Mouse (Mus musculus) testis, adult 2 months (tissue): ENCODE data around the gene Repin1. TPM values are rescaled to one million over a fixed set of nuclear protein-coding genes. Genes with fewer than 3 reads are reported as not detected.

Experiments used
- H3K27ac ChIP-seq: fragments of 200-500 bp; 2 replicates; pipeline ENCODE4 v1.5.1; 2012; ENCODE audit warnings: low read depth, low read length; ENCODE audit not compliant: control insufficient read depth, insufficient read depth
- H3K27me3 ChIP-seq: fragments of 200-500 bp; 2 replicates; pipeline ENCODE4 v1.6.1; 2012; ENCODE audit warnings: mild to moderate bottlenecking, low read length, moderate library complexity; ENCODE audit not compliant: control insufficient read depth, insufficient read depth
- H3K36me3 ChIP-seq: fragments of 200-500 bp; 2 replicates; pipeline ENCODE4 v1.6.1; 2012; ENCODE audit warnings: mild to moderate bottlenecking, low read length; ENCODE audit not compliant: control insufficient read depth, insufficient read depth
- H3K4me1 ChIP-seq: fragments of 200-500 bp; 2 replicates; pipeline ENCODE4 v1.6.1; 2012; ENCODE audit warnings: low read length; ENCODE audit not compliant: control insufficient read depth, insufficient read depth
- H3K4me3 ChIP-seq: fragments of 200-500 bp; 2 replicates; pipeline ENCODE4 v1.5.1; 2012; ENCODE audit warnings: low read depth, mild to moderate bottlenecking, low read length, moderate library complexity, mixed read lengths; ENCODE audit not compliant: control insufficient read depth
- CTCF ChIP-seq: fragments of 200-500 bp; IDR thresholded peaks from 2 replicates; pipeline ENCODE4 v1.5.1; 2012; ENCODE audit warnings: low read depth, mild to moderate bottlenecking, inconsistent platforms, low read length, moderate library complexity; ENCODE audit not compliant: control insufficient read depth, insufficient read depth, insufficient replicate concordance
- POLR2A ChIP-seq: fragments of 200-500 bp; IDR thresholded peaks from 2 replicates; pipeline ENCODE4 v1.6.1; 2012; ENCODE audit warnings: low read depth, mild to moderate bottlenecking, inconsistent platforms, low read length, moderate library complexity; ENCODE audit not compliant: control insufficient read depth
- polyA plus RNA-seq: library from polyadenylated mRNA; depleted of rRNA; stranded (reverse); fragments of >200 nt; gene quantifications from 2 replicates; pipeline ENCODE4 v1.2.3, GENCODE M21; 2012

Gene Repin1
- polyA plus RNA-seq, 1 experiment, result 17.8 TPM

DNA sequence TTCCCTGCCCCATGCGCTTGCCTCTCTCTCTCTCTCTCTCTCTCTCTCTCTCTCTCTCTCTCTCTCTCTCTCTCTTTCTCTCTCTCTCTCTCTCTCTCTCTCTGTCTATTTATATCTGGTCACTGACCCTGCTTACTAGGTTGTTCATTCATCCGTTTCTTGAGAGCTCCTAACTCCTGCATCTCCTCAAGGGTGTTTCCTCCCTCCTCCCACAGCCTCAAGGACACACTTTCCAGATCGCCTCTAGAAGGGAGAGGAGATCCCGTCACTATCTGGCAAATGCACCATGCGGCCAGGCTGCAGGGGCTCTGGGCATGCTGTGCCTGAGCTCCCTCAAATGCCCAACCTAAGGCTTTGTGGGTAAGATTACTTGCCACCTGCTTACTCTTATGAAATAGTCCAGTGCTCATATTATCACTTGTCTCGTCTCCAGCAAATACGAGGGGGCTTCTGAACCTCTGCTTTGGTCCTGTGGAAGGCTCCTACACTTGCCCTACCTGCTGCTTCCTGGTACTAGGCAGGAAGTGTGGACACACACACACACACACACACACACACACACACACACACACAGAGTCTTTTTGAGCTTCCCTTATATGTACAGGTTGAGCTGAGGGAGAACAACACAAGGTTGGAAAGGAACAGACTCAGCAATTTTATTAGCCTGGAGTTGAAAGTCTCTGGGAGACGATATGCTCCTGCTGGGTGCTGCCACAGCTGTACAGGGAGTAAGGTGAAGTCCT, 24.4 kb upstream of the Repin1 start:
- Histone ChIP-seq H3K27me3 (no peaks in the 10 kb centered on the region), H3K4me1 (peaks cover 12% of the 10 kb centered on the region), H3K36me3 (no peaks in the 10 kb centered on the region), H3K4me3 (no peak overlapping the region), H3K27ac (no peak overlapping the region)
- TF ChIP-seq CTCF (no peak), POLR2A (no peak)

DNA sequence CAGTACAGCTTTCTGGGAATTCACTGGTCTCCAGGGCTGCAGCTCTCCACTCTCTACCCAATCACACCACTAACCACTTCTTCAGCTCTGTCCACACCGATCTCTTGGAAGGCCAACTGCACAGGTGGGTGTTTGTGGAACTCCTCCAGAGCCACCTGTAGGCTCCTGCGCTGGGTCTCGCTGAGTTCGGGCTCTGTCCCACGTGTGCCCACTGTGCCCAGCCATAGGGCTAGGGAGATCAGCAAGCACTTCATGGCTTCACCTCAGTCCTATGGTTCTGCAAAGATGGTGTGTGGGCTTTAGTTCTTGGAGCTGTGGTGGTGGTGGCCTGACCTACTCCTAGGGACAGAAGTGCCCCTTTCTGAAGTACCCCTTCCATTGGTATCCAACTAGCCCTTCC, 21.7 kb upstream of the Repin1 start:
- Histone ChIP-seq H3K4me3 (peak overlapping the region; percentile 48), H3K27me3 (no peaks in the 10 kb centered on the region), H3K27ac (peak overlapping the region; percentile 70), H3K4me1 (peaks cover 12% of the 10 kb centered on the region), H3K36me3 (no peaks in the 10 kb centered on the region)
- TF ChIP-seq CTCF (no peak), POLR2A (no peak)

- Histone ChIP-seq H3K4me3 (peak within 1 kb of the TSS; percentile 48), H3K27me3 (no peaks in the 10 kb centered on the region), H3K27ac (peak within 1 kb of the TSS; percentile 70)
Measured at GRCm38 (mm10) chr6:48572572-48573061, 21.1 kb upstream of the Repin1 start, which contains the start of gene Rarres2. TSS of gene Rarres2 (minus strand) at chr6:48572789.

GRCm38 (mm10) chr6:48573280-48573679, 20.4 kb upstream of the Repin1 start:
- TF ChIP-seq POLR2A (no peak), CTCF (no peak)
- Histone ChIP-seq H3K27me3 (no peaks in the 10 kb centered on the region), H3K4me3 (no peak overlapping the region), H3K27ac (no peak overlapping the region; the same call in 1 of the 2 replicates), H3K36me3 (no peaks in the 10 kb centered on the region), H3K4me1 (peaks cover 12% of the 10 kb centered on the region)

More at GRCm38 (mm10) chr6:48572572-48573061, 21.1 kb upstream of the Repin1 start, which contains the start of gene Rarres2:
- TF ChIP-seq POLR2A (no peak), CTCF (no peak)
- Histone ChIP-seq H3K4me1 (peaks cover 12% of the 10 kb centered on the region), H3K36me3 (no peaks in the 10 kb centered on the region)

DNA sequence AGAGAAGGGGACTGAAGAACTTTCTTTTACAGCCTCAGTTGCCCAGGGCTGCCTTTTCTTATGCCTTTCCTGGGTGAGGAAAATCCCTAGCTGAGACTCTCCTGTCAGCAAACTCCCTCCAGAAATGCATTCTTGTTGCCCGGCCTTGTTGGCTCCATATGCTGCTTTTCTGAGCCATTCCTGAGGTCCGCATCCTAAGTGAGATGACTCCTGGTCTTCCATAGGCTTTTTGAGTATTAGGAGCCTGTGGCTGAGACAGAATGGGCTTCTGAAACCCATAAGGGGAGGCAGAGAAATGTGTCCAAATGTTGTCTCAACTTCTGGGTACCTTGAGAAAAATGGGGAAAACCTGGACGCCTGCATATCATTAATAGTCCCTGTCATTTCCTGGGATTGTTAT, 19.7 kb upstream of the Repin1 start:
- no peak overlapping the region for H3K4me3 ChIP-seq
- no peak overlapping the region for H3K27ac ChIP-seq
- H3K36me3 ChIP-seq, result no peaks in the 10 kb centered on the region
- TF ChIP-seq POLR2A (no peak), CTCF (no peak)
- no peaks in the 10 kb centered on the region for H3K27me3 ChIP-seq
- peaks cover 12% of the 10 kb centered on the region for H3K4me1 ChIP-seq

- Histone ChIP-seq H3K27me3 (no peaks in the 10 kb centered on the region), H3K4me1 (no peaks in the 10 kb centered on the region), H3K27ac (no peak overlapping the region), H3K4me3 (no peak overlapping the region), H3K36me3 (no peaks in the 10 kb centered on the region)
- TF ChIP-seq POLR2A (no peak), CTCF (no peak)
Measured at GRCm38 (mm10) chr6:48578736-48579135, 14.9 kb upstream of the Repin1 start.

DNA sequence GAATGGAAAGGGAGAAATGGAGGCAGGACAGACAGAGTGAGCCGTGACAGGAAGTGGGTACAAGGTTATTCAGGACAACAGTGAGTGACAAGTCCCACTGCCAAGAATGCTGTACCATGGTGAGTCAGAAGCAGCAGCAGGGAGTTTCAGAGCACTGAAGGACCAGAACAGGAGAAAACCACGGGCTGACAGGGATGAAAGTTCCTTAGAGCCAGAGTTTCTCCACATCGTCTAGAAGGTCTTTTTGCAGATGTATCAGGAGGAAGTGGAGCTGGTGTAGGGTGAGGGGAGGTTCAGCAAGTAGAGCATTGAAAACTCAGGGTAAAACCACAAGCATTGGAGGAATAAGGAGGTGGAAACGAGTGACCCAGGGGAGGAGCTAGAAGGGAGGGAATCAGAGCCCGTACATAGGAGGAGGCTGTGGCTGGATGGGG, 14.5 kb upstream of the Repin1 start:
- Histone ChIP-seq H3K4me1 (no peaks in the 10 kb centered on the region), H3K27me3 (no peaks in the 10 kb centered on the region), H3K27ac (peak overlapping the region; percentile 57), H3K36me3 (no peaks in the 10 kb centered on the region), H3K4me3 (no peak overlapping the region)
- TF ChIP-seq POLR2A (no peak), CTCF (no peak)
